Mouse (Mus musculus) heart, embryonic 12.5 days (tissue): ENCODE data around the gene Tbc1d4. TPM values are rescaled to one million over a fixed set of nuclear protein-coding genes. Genes with fewer than 3 reads are reported as not detected.

ENCODE experiments used
- ATAC-seq: fragments of 200-750 bp; cut with Nextera tagmentation; 2 replicates; pipeline ENCODE4 v1.8.0; 2017; ENCODE audit warnings: moderate TSS enrichment, moderate library complexity; ENCODE audit not compliant: insufficient number of reproducible peaks, low FRiP score
- H3K27ac ChIP-seq: fragments of 300-500 bp; sonication (generic); 2 replicates; pipeline ENCODE4 v1.5.1; 2016; ENCODE audit warnings: mild to moderate bottlenecking, moderate library complexity; ENCODE audit not compliant: poor library complexity, severe bottlenecking
- H3K27me3 ChIP-seq: fragments of 300-500 bp; sonication (generic); replicated peaks from 2 replicates; pipeline ENCODE4 v1.6.1; 2016; ENCODE audit warnings: mild to moderate bottlenecking, moderate library complexity
- H3K36me3 ChIP-seq: fragments of 300-500 bp; sonication (generic); 2 replicates; pipeline ENCODE4 v1.6.1; 2016; ENCODE audit warnings: mild to moderate bottlenecking, moderate library complexity
- H3K4me1 ChIP-seq: fragments of 300-500 bp; sonication (generic); replicated peaks from 2 replicates; pipeline ENCODE4 v1.6.1; 2016; ENCODE audit warnings: mild to moderate bottlenecking
- H3K4me2 ChIP-seq: fragments of 300-500 bp; sonication (generic); 2 replicates; pipeline ENCODE4 v1.6.1; 2016; ENCODE audit warnings: mild to moderate bottlenecking, moderate library complexity
- H3K4me3 ChIP-seq: fragments of 300-500 bp; sonication (generic); 2 replicates; pipeline ENCODE4 v1.5.1; 2016; ENCODE audit warnings: mild to moderate bottlenecking
- H3K9ac ChIP-seq: fragments of 300-500 bp; sonication (generic); 2 replicates; pipeline ENCODE4 v1.6.1; 2016; ENCODE audit warnings: mild to moderate bottlenecking, moderate library complexity
- H3K9me3 ChIP-seq: fragments of 300-500 bp; sonication (generic); replicated peaks from 2 replicates; pipeline ENCODE4 v1.6.1; 2016; ENCODE audit warnings: mild to moderate bottlenecking, moderate library complexity
- WGBS: fragments of 180-500 bp; shearing (Covaris S2); methylation state at CpG from one replicate; pipeline ENCODE4 v1.1.7; 2016; 5-methylcytosine and 5-hydroxymethylcytosine counted together
- polyA plus RNA-seq: library from polyadenylated mRNA; unstranded; fragments of >200 nt; fragmentation: Nextera tagmentation; extraction: Ambion mirVana; gene quantifications from 2 replicates; pipeline ENCODE4 v1.2.1, GENCODE M21; 2016

Gene Tbc1d4
- polyA plus RNA-seq, 1 experiment from 2014 or later, result 28.8 TPM

DNA sequence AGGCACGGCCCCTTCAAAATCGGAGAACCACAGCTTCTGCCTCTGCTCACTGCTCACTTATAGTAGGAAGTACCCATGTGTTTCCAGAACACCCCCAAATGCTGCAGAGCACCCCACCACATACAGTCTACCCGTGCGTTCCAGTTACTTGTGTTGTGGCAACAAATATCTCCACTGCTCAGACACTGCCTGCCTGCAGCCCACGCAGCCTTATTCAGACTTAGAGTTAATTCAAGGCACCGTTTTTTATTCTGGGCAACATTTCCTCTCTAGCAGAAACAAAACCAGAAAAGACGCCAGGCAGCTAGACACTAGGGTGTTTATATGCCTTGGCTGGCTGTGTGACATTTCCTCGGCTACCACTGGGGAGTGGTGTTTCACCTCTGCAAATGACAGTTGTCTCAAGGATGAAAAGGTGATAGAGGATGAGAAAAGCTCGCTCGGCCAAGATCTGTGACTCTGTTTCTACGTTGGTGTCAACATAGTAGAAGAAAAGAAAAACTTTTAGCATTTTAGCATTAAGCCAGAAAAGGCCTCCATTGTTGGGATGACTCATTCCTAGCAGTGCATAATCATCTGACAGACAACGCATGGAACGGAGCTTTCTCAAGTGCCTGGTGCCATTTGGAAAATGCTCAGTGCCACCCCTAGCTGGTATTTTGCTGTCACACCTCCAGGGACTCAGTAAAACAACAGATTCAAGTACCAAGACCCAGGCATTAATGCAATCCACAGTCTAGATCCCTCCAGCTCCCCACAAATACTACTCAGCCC is 98.3 kb downstream of the Tbc1d4 start:
- Histone ChIP-seq H3K27ac (no peak overlapping the region), H3K4me2 (0 out of 2 replicates have a peak overlapping the region, but pooled peaks have one; percentile 1), H3K27me3 (no peaks in the 10 kb centered on the region), H3K4me3 (no peak overlapping the region), H3K36me3 (peaks cover 10% of the 10 kb centered on the region), H3K9me3 (no peaks in the 10 kb centered on the region), H3K4me1 (peaks cover 28% of the 10 kb centered on the region), H3K9ac (0 out of 2 replicates have a peak overlapping the region, but pooled peaks have one; percentile 16)
- WGBS, result 70% methylated on average over 13 of the region's 13 CpGs
- no peak for ATAC-seq

DNA sequence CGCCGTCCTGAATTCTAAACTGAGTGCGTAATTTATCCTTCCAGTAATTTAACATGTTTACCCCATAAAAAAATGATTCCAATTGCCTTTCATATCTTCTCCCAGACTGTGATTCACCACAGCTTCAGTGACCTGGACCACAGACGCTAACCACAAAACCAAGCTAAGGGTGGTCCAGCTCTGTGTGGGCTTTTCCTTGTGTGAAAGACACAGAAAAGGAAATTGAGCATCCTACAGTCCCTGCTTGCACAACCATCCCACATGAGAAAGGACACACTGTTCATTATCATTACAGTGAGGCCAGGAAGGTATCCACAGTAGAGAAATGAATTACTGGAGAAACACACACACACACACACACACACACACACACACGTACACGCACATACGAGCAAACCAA is 99.2 kb downstream of the Tbc1d4 start:
- H3K36me3 ChIP-seq, result peaks cover 10% of the 10 kb centered on the region
- H3K4me3 ChIP-seq, result no peak overlapping the region
- 89% methylated on average over 7 of the region's 7 CpGs for WGBS
- no peak overlapping the region for H3K4me2 ChIP-seq
- no peak overlapping the region for H3K27ac ChIP-seq
- H3K9me3 ChIP-seq, result no peaks in the 10 kb centered on the region
- H3K27me3 ChIP-seq, result no peaks in the 10 kb centered on the region
- H3K9ac ChIP-seq, result no peak overlapping the region
- H3K4me1 ChIP-seq, result peaks cover 20% of the 10 kb centered on the region
- no peak for ATAC-seq

DNA sequence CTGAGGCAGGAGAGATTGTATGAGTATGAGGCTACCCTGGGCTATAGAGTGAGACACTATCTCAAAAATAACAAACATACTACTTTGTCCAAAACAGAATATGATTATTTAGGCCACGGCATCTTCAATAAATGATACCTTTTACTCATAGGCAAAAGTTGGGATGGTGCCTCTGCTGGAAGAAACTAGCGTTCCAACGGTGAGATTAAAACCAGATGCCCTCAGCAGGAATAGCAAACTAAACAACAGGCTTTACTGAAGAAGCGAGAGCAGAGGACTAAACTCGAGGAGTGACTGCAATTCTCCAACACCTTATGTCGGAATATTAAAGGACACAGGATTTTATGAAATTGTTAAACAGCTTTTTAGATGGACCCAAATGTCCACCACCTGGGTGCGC is 101.0 kb downstream of the Tbc1d4 start:
- Histone ChIP-seq H3K4me1 (peaks cover 9% of the 10 kb centered on the region; the same call in 1 of the 2 replicates), H3K27me3 (no peaks in the 10 kb centered on the region), H3K4me3 (no peak overlapping the region), H3K9ac (no peak overlapping the region), H3K4me2 (no peak overlapping the region), H3K36me3 (peaks cover 10% of the 10 kb centered on the region), H3K27ac (no peak overlapping the region), H3K9me3 (no peaks in the 10 kb centered on the region)
- ATAC-seq, result no peak
- 68% methylated on average over 7 of the region's 7 CpGs for WGBS

- peaks cover 6% of the 10 kb centered on the region; the same call in 1 of the 2 replicates for H3K4me1 ChIP-seq
- no peaks in the 10 kb centered on the region for H3K9me3 ChIP-seq
- no peak overlapping the region for H3K27ac ChIP-seq
- no peak overlapping the region for H3K4me3 ChIP-seq
- no peaks in the 10 kb centered on the region for H3K27me3 ChIP-seq
- ATAC-seq, result no peak
- H3K36me3 ChIP-seq, result peaks cover 10% of the 10 kb centered on the region
- H3K4me2 ChIP-seq, result no peak overlapping the region
- 78% methylated on average over 17 of the region's 17 CpGs for WGBS
- H3K9ac ChIP-seq, result no peak overlapping the region
Measured at GRCm38 (mm10) chr14:101507146-101507545, 101.8 kb downstream of the Tbc1d4 start.

- Histone ChIP-seq H3K4me1 (peaks cover 6% of the 10 kb centered on the region; the same call in 1 of the 2 replicates), H3K36me3 (peaks cover 10% of the 10 kb centered on the region), H3K4me2 (no peak overlapping the region), H3K9ac (no peak overlapping the region), H3K27me3 (no peaks in the 10 kb centered on the region), H3K4me3 (no peak overlapping the region), H3K9me3 (no peaks in the 10 kb centered on the region), H3K27ac (no peak overlapping the region)
- ATAC-seq, result no peak
Measured at GRCm38 (mm10) chr14:101505805-101506204, 103.2 kb downstream of the Tbc1d4 start.

- Histone ChIP-seq H3K4me2 (no peak overlapping the region), H3K9ac (no peak overlapping the region), H3K27me3 (no peaks in the 10 kb centered on the region), H3K4me3 (no peak overlapping the region), H3K27ac (no peak overlapping the region), H3K9me3 (no peaks in the 10 kb centered on the region), H3K36me3 (peaks cover 16% of the 10 kb centered on the region), H3K4me1 (no peaks in the 10 kb centered on the region)
- 74% methylated on average over 13 of the region's 13 CpGs for WGBS
- no peak for ATAC-seq
Measured at GRCm38 (mm10) chr14:101504473-101505200, 104.4 kb downstream of the Tbc1d4 start.

GRCm38 (mm10) chr14:101503168-101503961 is 105.6 kb downstream of the Tbc1d4 start:
- Histone ChIP-seq H3K4me2 (no peak overlapping the region), H3K36me3 (peaks cover 23% of the 10 kb centered on the region), H3K27me3 (no peaks in the 10 kb centered on the region), H3K9me3 (no peaks in the 10 kb centered on the region), H3K9ac (no peak overlapping the region), H3K4me1 (no peaks in the 10 kb centered on the region), H3K4me3 (no peak overlapping the region), H3K27ac (no peak overlapping the region)
- ATAC-seq, result no peak
- 79% methylated on average over 3 of the region's 3 CpGs for WGBS

GRCm38 (mm10) chr14:101501868-101502267 is 107.1 kb downstream of the Tbc1d4 start:
- Histone ChIP-seq H3K4me3 (no peak overlapping the region), H3K4me2 (no peak overlapping the region), H3K9me3 (no peaks in the 10 kb centered on the region), H3K36me3 (peaks cover 19% of the 10 kb centered on the region), H3K27me3 (no peaks in the 10 kb centered on the region), H3K4me1 (no peaks in the 10 kb centered on the region), H3K9ac (no peak overlapping the region), H3K27ac (no peak overlapping the region)
- ATAC-seq, result no peak
- WGBS, result 74% methylated on average over 6 of the region's 6 CpGs

DNA sequence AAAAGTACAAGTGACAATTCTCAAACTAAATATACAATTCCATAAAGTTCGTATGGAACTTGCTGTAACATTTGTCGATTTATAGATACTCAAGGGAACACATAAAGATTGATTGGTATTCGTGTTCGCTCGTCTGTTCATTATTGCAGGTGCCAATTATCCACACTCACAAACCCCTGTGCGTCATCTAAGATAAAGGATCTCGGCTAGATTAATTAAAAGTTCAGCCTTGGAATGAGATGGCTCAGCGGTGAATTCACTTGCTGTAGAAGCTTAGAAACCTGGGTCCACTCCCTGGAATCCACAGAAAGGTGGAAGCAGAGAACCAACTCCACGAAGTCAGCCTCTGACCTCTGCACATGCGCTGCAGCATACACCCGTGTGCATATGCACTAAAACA is 107.5 kb downstream of the Tbc1d4 start:
- Histone ChIP-seq H3K4me2 (no peak overlapping the region), H3K4me1 (no peaks in the 10 kb centered on the region), H3K9me3 (no peaks in the 10 kb centered on the region), H3K36me3 (peaks cover 16% of the 10 kb centered on the region; the same call in 1 of the 2 replicates), H3K27ac (no peak overlapping the region), H3K27me3 (no peaks in the 10 kb centered on the region), H3K4me3 (no peak overlapping the region), H3K9ac (no peak overlapping the region)
- 83% methylated on average over 11 of the region's 11 CpGs for WGBS
- no peak for ATAC-seq

GRCm38 (mm10) chr14:101500826-101501225 is 108.2 kb downstream of the Tbc1d4 start:
- Histone ChIP-seq H3K4me3 (no peak overlapping the region), H3K36me3 (peaks cover 13% of the 10 kb centered on the region; the same call in 1 of the 2 replicates), H3K4me2 (no peak overlapping the region), H3K27me3 (no peaks in the 10 kb centered on the region), H3K9me3 (no peaks in the 10 kb centered on the region), H3K4me1 (no peaks in the 10 kb centered on the region), H3K27ac (no peak overlapping the region), H3K9ac (no peak overlapping the region)
- WGBS, result 68% methylated on average over 11 of the region's 11 CpGs
- no peak for ATAC-seq

DNA sequence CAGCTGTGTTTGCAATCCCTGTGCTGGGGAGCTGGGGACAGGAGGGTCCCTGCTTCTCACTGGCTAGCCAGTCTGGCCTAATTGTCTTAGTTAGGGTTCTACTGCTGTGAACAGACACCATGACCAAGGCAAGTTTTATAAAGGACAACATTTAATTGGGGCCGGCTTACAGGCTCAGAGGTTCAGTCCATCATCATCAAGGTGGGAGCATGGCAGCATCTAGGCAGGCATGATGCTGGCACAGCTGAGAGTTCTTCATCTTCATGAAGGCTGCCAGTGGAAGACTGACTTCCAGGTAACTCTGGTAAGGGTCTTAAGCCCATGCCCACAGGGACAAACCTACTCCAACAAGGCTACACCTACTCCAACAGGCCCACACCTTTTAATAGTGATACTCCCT is 109.2 kb downstream of the Tbc1d4 start:
- Histone ChIP-seq H3K36me3 (peaks cover 13% of the 10 kb centered on the region; the same call in 1 of the 2 replicates), H3K4me3 (no peak overlapping the region), H3K4me2 (no peak overlapping the region), H3K9me3 (no peaks in the 10 kb centered on the region), H3K27me3 (no peaks in the 10 kb centered on the region), H3K9ac (no peak overlapping the region), H3K4me1 (no peaks in the 10 kb centered on the region), H3K27ac (no peak overlapping the region)
- no peak for ATAC-seq
- 88% methylated on average over 1 of the region's 1 CpGs for WGBS
